8 mouse cellular contexts compared by ENCODE assay signal in the genomic region with DNA sequence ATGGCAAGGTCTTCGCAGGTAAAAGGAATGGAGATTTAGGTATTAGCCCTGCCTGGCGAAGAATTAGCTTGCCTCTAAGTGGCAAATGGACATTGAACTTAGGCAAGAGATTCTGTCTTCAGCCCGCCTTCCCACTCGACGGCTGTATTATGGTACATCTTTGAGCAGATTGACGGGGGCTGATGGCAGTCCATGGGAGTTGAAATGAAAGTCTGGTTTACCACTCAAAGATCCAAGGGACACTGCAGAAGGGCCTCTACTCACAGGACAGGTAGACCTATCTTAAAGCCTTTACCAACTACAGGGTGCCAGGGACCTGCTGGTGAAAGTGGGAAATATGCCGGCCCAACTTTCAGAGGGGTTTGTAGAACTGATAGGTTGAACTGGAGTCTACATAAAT. TPM values are rescaled to one million over a fixed set of nuclear protein-coding genes. Genes with fewer than 3 reads are reported as not detected.
DNase-seq lines count a peak whose midpoint lies in the region; ATAC-seq and TF ChIP-seq lines count a peak whose summit lies in the region.

No protein-coding gene starts in this region.

- no peaks in the 10 kb centered on the region for H3K9me3 ChIP-seq in forebrain, embryonic 12.5 days
- H3K9me3 ChIP-seq in liver, embryonic 14.5 days (ENCODE audit: control insufficient read depth, low read length) = no peaks in the 10 kb centered on the region

- H3K4me3 ChIP-seq in cerebellum, adult 2 months (replicated peaks; ENCODE audit: insufficient read depth, low read depth, low read length) = peak overlapping the region; percentile 84
- peak overlapping the region; percentile 78 for H3K4me3 ChIP-seq in forebrain, embryonic 12.5 days (replicated peaks)
- H3K4me3 ChIP-seq in liver, embryonic 14.5 days (ENCODE audit: insufficient read depth in 1 of 2, low read depth in 2 of 2, low read length in 2 of 2) = peak overlapping the region; percentile 69 to 94

- no peaks in the 10 kb centered on the region for H3K27me3 ChIP-seq in cerebellum, adult 2 months (ENCODE audit: control insufficient read depth, insufficient read depth, low read length)
- H3K27me3 ChIP-seq in forebrain, embryonic 12.5 days = no peaks in the 10 kb centered on the region
- H3K27me3 ChIP-seq in liver, embryonic 14.5 days (ENCODE audit: control insufficient read depth, insufficient read depth, low read length) = no peaks in the 10 kb centered on the region

- TF ChIP-seq EP300 in liver, embryonic 14.5 days (IDR thresholded peaks at IDR 0.05; ENCODE audit: low read depth) = no peak

- H3K36me3 ChIP-seq in forebrain, embryonic 12.5 days (replicated peaks) = peaks cover 30% of the 10 kb centered on the region
- peaks cover 3% of the 10 kb centered on the region; the same call in 1 of the 2 replicates for H3K36me3 ChIP-seq in liver, embryonic 14.5 days (replicated peaks; ENCODE audit: control insufficient read depth, insufficient read depth, low read depth)

- no peak for ATAC-seq in forebrain, embryonic 12.5 days (ENCODE audit: low FRiP score)
- ATAC-seq in liver, embryonic 14.5 days (ENCODE audit: insufficient read depth) = no peak

- H3K9ac ChIP-seq in forebrain, embryonic 12.5 days = peak overlapping the region; percentile 89
- peak overlapping the region; percentile 87 for H3K9ac ChIP-seq in liver, embryonic 14.5 days (replicated peaks)

- WGBS in cerebellum, adult 2 months = 9% methylated on average over 7 of the region's 7 CpGs
- 25% methylated on average over 7 of the region's 7 CpGs for WGBS in forebrain, embryonic 12.5 days
- WGBS in liver, embryonic 14.5 days (ENCODE audit: insufficient replicate concordance) = 15% methylated on average over 7 of the region's 7 CpGs

- H3K4me2 ChIP-seq in forebrain, embryonic 12.5 days = peak overlapping the region; percentile 75
- peak overlapping the region; percentile 100 for H3K4me2 ChIP-seq in liver, embryonic 14.5 days (ENCODE audit: low read depth)

- H3K27ac ChIP-seq in cerebellum, adult 2 months (ENCODE audit: insufficient read depth, low read length) = no peak overlapping the region
- H3K27ac ChIP-seq in forebrain, embryonic 12.5 days = no peak overlapping the region
- H3K27ac ChIP-seq in liver, embryonic 14.5 days = no peak overlapping the region

- TF ChIP-seq CTCF in cerebellum, adult 2 months (IDR thresholded peaks at IDR 0.05; ENCODE audit: borderline replicate concordance, insufficient read depth, low read depth, low read length) = no peak
- TF ChIP-seq CTCF in liver, embryonic 14.5 days (IDR thresholded peaks at IDR 0.05; ENCODE audit: low read depth) = no peak

- peaks cover 11% of the 10 kb centered on the region for H3K4me1 ChIP-seq in cerebellum, adult 2 months (ENCODE audit: control insufficient read depth, insufficient read depth, low read length)
- peaks cover 19% of the 10 kb centered on the region for H3K4me1 ChIP-seq in forebrain, embryonic 12.5 days
- peaks cover 11 to 14% of the 10 kb centered on the region in 2 experiments for H3K4me1 ChIP-seq in liver, embryonic 14.5 days (replicated peaks; ENCODE audit: control insufficient read depth in 2 of 2, insufficient read depth in 2 of 2, low read length in 1 of 2)

- no peak for DNase-seq in cerebellum, adult 2 months
- DNase-seq in cerebellum, postnatal 4 days (ENCODE audit: low spot score in 2 of 2) = no peak
- peak; percentile 40 for DNase-seq in A20 (ENCODE audit: low read depth, low spot score)
- DNase-seq in liver, embryonic 14.5 days (ENCODE audit: low read depth in 3 of 3, low spot score in 3 of 3) = no peak
- no peak for DNase-seq in ovary, postnatal 36 days (ENCODE audit: low spot score)
- no peak for DNase-seq in layer of hippocampus, adult 9-11 months
- DNase-seq in embryo, embryonic 9.5 days (ENCODE audit: extremely low spot score) = no peak

- no peak for TF ChIP-seq POLR2A in cerebellum, adult 2 months (IDR thresholded peaks at IDR 0.05; ENCODE audit: borderline replicate concordance, insufficient read depth, low read length)

RNA-seq across cellular contexts. Expression of a gene that starts 0.9 kb away (rescaled TPM):
- 59.1 and 59.6 TPM in 2 replicates for polyA plus RNA-seq in cerebellum, adult 2 months (2012; rRNA removed)
- 295 and 311 TPM in 2 replicates for polyA plus RNA-seq in forebrain, embryonic 12.5 days (2016; fragmentation: Nextera tagmentation; extraction: Ambion mirVana)
- polyA plus RNA-seq in liver, embryonic 14.5 days (2012; rRNA removed) = 13.8 and 21.3 TPM in 2 replicates
- 33.0 and 38.8 TPM in 2 replicates for polyA plus RNA-seq in liver, embryonic 14.5 days (2014; fragmentation: Nextera tagmentation; extraction: Ambion mirVana)

RNA-seq across cellular contexts. Expression of a gene that starts 7.5 kb away (rescaled TPM):
- polyA plus RNA-seq in cerebellum, adult 2 months (2012; rRNA removed) = 34.6 and 39.1 TPM in 2 replicates
- polyA plus RNA-seq in forebrain, embryonic 12.5 days (2016; fragmentation: Nextera tagmentation; extraction: Ambion mirVana) = 35.7 and 40.6 TPM in 2 replicates
- 24.0 and 25.9 TPM in 2 replicates for polyA plus RNA-seq in liver, embryonic 14.5 days (2012; rRNA removed)
- 34.2 and 35.6 TPM in 2 replicates for polyA plus RNA-seq in liver, embryonic 14.5 days (2014; fragmentation: Nextera tagmentation; extraction: Ambion mirVana)

RNA-seq across cellular contexts. Expression of a gene that starts 60.0 kb away (rescaled TPM):
- 1.1 TPM in 2 replicates for polyA plus RNA-seq in cerebellum, adult 2 months (2012; rRNA removed)
- polyA plus RNA-seq in forebrain, embryonic 12.5 days (2016; fragmentation: Nextera tagmentation; extraction: Ambion mirVana) = 2.8 and 2.9 TPM in 2 replicates
- polyA plus RNA-seq in liver, embryonic 14.5 days (2012; rRNA removed) = 0.12 and 0.23 TPM in 2 replicates
- polyA plus RNA-seq in liver, embryonic 14.5 days (2014; fragmentation: Nextera tagmentation; extraction: Ambion mirVana) = 0.27 and 0.35 TPM in 2 replicates
